Mouse (Mus musculus) heart, embryonic 15.5 days (tissue): ENCODE results near the gene Snx6. TPM values are rescaled to one million over a fixed set of nuclear protein-coding genes. Genes with fewer than 3 reads are reported as not detected.

Source experiments
- polyA plus RNA-seq: library from polyadenylated mRNA; unstranded; fragments of >200 nt; fragmentation: Nextera tagmentation; extraction: Ambion mirVana; gene quantifications from 2 replicates; pipeline ENCODE4 v1.2.1, GENCODE M21; 2015

Gene Snx6
- polyA plus RNA-seq, 1 experiment from 2014 or later = 116 TPM

Other genes starting within 250 kb of the Snx6 start
- 137 and 138 TPM in 2 replicates for gene Sptssa, start 139.1 kb downstream of the Snx6 start, polyA plus RNA-seq
- gene Eapp, start 99.8 kb downstream of the Snx6 start, polyA plus RNA-seq = 47.8 and 50.6 TPM in 2 replicates
- gene Cfl2, start 67.2 kb upstream of the Snx6 start, polyA plus RNA-seq = 379 and 432 TPM in 2 replicates
- not detected in 2 replicates for gene Gm20403, start 190.8 kb upstream of the Snx6 start, polyA plus RNA-seq
- gene Baz1a, start 218.6 kb upstream of the Snx6 start, polyA plus RNA-seq = 10.3 and 13.3 TPM in 2 replicates